ENCODE assay signal across 9 mouse cellular contexts in genomic region chr17:73174083-73174562, GRCm38 (mm10).
DNase-seq lines count a peak whose midpoint lies in the region; ATAC-seq and TF ChIP-seq lines count a peak whose summit lies in the region.
"Had no signal": no experiment of that assay in that cellular context is flagged by ENCODE, and none has a peak within 500 bp of the region (broad histone marks: within the 10 kb centered on the region; RNA-seq: fewer than 3 reads in every experiment).

No protein-coding gene starts in this region.

- TF ChIP-seq EP300 in heart, adult 2 months (IDR thresholded peaks at IDR 0.05; ENCODE audit: insufficient read depth, low read depth, low read length), result 0 out of 2 replicates have a peak, but pooled peaks have one; percentile 30

- no peak for ATAC-seq in heart, embryonic 11.5 days (replicated peaks; ENCODE audit: insufficient number of reproducible peaks, low FRiP score, low TSS enrichment)
- peak; percentile 53; the same call in 1 of the 2 replicates for ATAC-seq in heart, embryonic 15.5 days (replicated peaks; ENCODE audit: insufficient number of reproducible peaks, insufficient read depth, low FRiP score, low read depth)
- peak; percentile 85 for ATAC-seq in stomach, embryonic 14.5 days (ENCODE audit: insufficient number of reproducible peaks, insufficient read depth, low FRiP score, low read depth)

- no peak for TF ChIP-seq POLR2A in heart, adult 2 months (IDR thresholded peaks at IDR 0.05; ENCODE audit: insufficient read depth, low read depth, low read length)

- no peak overlapping the region for H3K9ac ChIP-seq in heart, adult 2 months (ENCODE audit: low read depth, low read length)
- no peak overlapping the region for H3K9ac ChIP-seq in heart, embryonic 11.5 days (ENCODE audit: low read depth, low read length)
- no peak overlapping the region for H3K9ac ChIP-seq in heart, embryonic 15.5 days
- no peak overlapping the region for H3K9ac ChIP-seq in stomach, embryonic 14.5 days (replicated peaks; ENCODE audit: low read depth, low read length)

- intact Hi-C loops in heart, adult 2 months (cut with DNase I), result loop anchor here (5.0 kb wide), 1 partner anchor 123 kb away; no protein-coding TSS in a partner anchor

- WGBS in heart, adult 2 months, result 44% methylated on average over 5 of the region's 5 CpGs
- 62% methylated on average over 5 of the region's 5 CpGs for WGBS in heart, embryonic 11.5 days (ENCODE audit: insufficient replicate concordance)
- WGBS in heart, embryonic 15.5 days, result 40% methylated on average over 5 of the region's 5 CpGs
- WGBS in stomach, embryonic 14.5 days, result 34% methylated on average over 5 of the region's 5 CpGs

- DNase-seq in heart, adult 2 months, result peak; percentile 51 to 55
- peak; percentile 21 for DNase-seq in MN1 (ENCODE audit: low spot score)
- DNase-seq in embryo, embryonic 11.5 days (ENCODE audit: low read depth, low spot score), result peak; percentile 24
- peak; percentile 63 to 78 for DNase-seq in kidney, postnatal 25 days
- DNase-seq in mesoderm, embryonic 11.5 days (ENCODE audit: low read depth, low spot score), result peak; percentile 48

- no peak overlapping the region for H3K4me3 ChIP-seq in heart, adult 2 months
- no peak overlapping the region for H3K4me3 ChIP-seq in heart, embryonic 11.5 days (ENCODE audit: low read depth, low read length)
- no peak overlapping the region for H3K4me3 ChIP-seq in heart, embryonic 15.5 days
- no peak overlapping the region for H3K4me3 ChIP-seq in stomach, embryonic 14.5 days (ENCODE audit: low read depth, low read length)
- H3K4me3 ChIP-seq: erythroblast, embryonic 14.5 days had no signal

- peaks cover 2% of the 10 kb centered on the region; the same call in 1 of the 2 replicates for H3K4me1 ChIP-seq in heart, adult 2 months (ENCODE audit: control insufficient read depth, insufficient read depth, low read length)
- peaks cover 16% of the 10 kb centered on the region for H3K4me1 ChIP-seq in heart, embryonic 11.5 days (ENCODE audit: control insufficient read depth, insufficient read depth, low read length)
- peaks cover 22% of the 10 kb centered on the region for H3K4me1 ChIP-seq in heart, embryonic 15.5 days (replicated peaks)
- 0 out of 2 replicates have a peak, but pooled peaks cover 9% of the 10 kb centered on the region for H3K4me1 ChIP-seq in stomach, embryonic 14.5 days (ENCODE audit: control insufficient read depth, insufficient read depth, low read length)

- H3K79me2 ChIP-seq in heart, adult 2 months (replicated peaks; ENCODE audit: control insufficient read depth, insufficient read depth, low read length), result no peaks in the 10 kb centered on the region

- no peak overlapping the region for H3K4me2 ChIP-seq in heart, embryonic 11.5 days
- H3K4me2 ChIP-seq in heart, embryonic 15.5 days, result no peak overlapping the region
- H3K4me2 ChIP-seq in stomach, embryonic 14.5 days (replicated peaks; ENCODE audit: low read depth, low read length), result no peak overlapping the region

- no peaks in the 10 kb centered on the region for H3K27me3 ChIP-seq in heart, adult 2 months (ENCODE audit: control insufficient read depth, insufficient read depth, low read length)
- H3K27me3 ChIP-seq in heart, embryonic 11.5 days (ENCODE audit: control insufficient read depth, insufficient read depth, low read length), result no peaks in the 10 kb centered on the region
- H3K27me3 ChIP-seq in heart, embryonic 15.5 days, result no peaks in the 10 kb centered on the region
- no peaks in the 10 kb centered on the region for H3K27me3 ChIP-seq in stomach, embryonic 14.5 days (ENCODE audit: control insufficient read depth, insufficient read depth, low read length)

- peak; percentile 66 for TF ChIP-seq CTCF in heart, adult 2 months (IDR thresholded peaks at IDR 0.05)

- no peak overlapping the region for H3K27ac ChIP-seq in heart, adult 2 months
- no peak overlapping the region for H3K27ac ChIP-seq in heart, embryonic 11.5 days (ENCODE audit: low read depth, low read length)
- H3K27ac ChIP-seq in heart, embryonic 15.5 days, result peak overlapping the region; percentile 62
- no peak overlapping the region for H3K27ac ChIP-seq in stomach, embryonic 14.5 days (ENCODE audit: low read length)

- no peaks in the 10 kb centered on the region for H3K9me3 ChIP-seq in heart, embryonic 11.5 days (replicated peaks; ENCODE audit: control insufficient read depth, low read length)
- no peaks in the 10 kb centered on the region for H3K9me3 ChIP-seq in heart, embryonic 15.5 days (replicated peaks)
- no peaks in the 10 kb centered on the region for H3K9me3 ChIP-seq in stomach, embryonic 14.5 days (ENCODE audit: control insufficient read depth, low read depth, low read length)

- H3K36me3 ChIP-seq in heart, adult 2 months (ENCODE audit: control insufficient read depth, insufficient read depth, low read length), result peaks cover 3% of the 10 kb centered on the region; the same call in 1 of the 2 replicates
- H3K36me3 ChIP-seq in heart, embryonic 11.5 days (ENCODE audit: control insufficient read depth, insufficient read depth, low read length), result no peaks in the 10 kb centered on the region
- peaks cover 7% of the 10 kb centered on the region; the same call in 1 of the 2 replicates for H3K36me3 ChIP-seq in heart, embryonic 15.5 days
- H3K36me3 ChIP-seq in stomach, embryonic 14.5 days (ENCODE audit: control insufficient read depth, insufficient read depth, low read length), result no peaks in the 10 kb centered on the region; the same call in 1 of the 2 replicates
